Mouse (Mus musculus) liver, embryonic 16.5 days (tissue): ENCODE measurements around the gene C1qtnf12. TPM values are rescaled to one million over a fixed set of nuclear protein-coding genes. Genes with fewer than 3 reads are reported as not detected.

ENCODE experiments used
- ATAC-seq: fragments of 200-750 bp; cut with Nextera tagmentation; 2 replicates; pipeline ENCODE4 v1.8.0; 2017; ENCODE audit warnings: low read depth, mild to moderate bottlenecking, moderate number of reproducible peaks, moderate library complexity
- H3K27ac ChIP-seq: fragments of 300-500 bp; sonication (generic); 2 replicates; pipeline ENCODE4 v1.5.1; 2014; ENCODE audit warnings: mild to moderate bottlenecking, low read length
- H3K27me3 ChIP-seq: fragments of 300-500 bp; sonication (generic); 2 replicates; pipeline ENCODE4 v1.6.1; 2014; ENCODE audit warnings: low read depth, low read length, mixed read lengths; ENCODE audit not compliant: control insufficient read depth, insufficient read depth
- H3K36me3 ChIP-seq: fragments of 300-500 bp; sonication (generic); 2 replicates; pipeline ENCODE4 v1.6.1; 2014; ENCODE audit warnings: mild to moderate bottlenecking; ENCODE audit not compliant: control insufficient read depth, insufficient read depth
- H3K4me1 ChIP-seq: fragments of 300-500 bp; sonication (generic); 2 replicates; pipeline ENCODE4 v1.6.1; 2014; ENCODE audit warnings: low read depth, low read length, mixed read lengths; ENCODE audit not compliant: control insufficient read depth
- H3K4me2 ChIP-seq: fragments of 300-500 bp; sonication (generic); 2 replicates; pipeline ENCODE4 v1.6.1; 2014; ENCODE audit warnings: low read depth, low read length, mixed read lengths
- H3K4me3 ChIP-seq: fragments of 300-500 bp; sonication (generic); 2 replicates; pipeline ENCODE4 v1.5.1; 2014; ENCODE audit warnings: low read depth, mild to moderate bottlenecking, low read length
- H3K9ac ChIP-seq: fragments of 300-500 bp; sonication (generic); 2 replicates; pipeline ENCODE4 v1.6.1; 2014; ENCODE audit warnings: low read depth, low read length
- H3K9me3 ChIP-seq: fragments of 300-500 bp; sonication (generic); replicated peaks from 2 replicates; pipeline ENCODE4 v1.6.1; 2016; ENCODE audit warnings: low read length; ENCODE audit not compliant: control insufficient read depth
- WGBS: fragments of 180-500 bp; shearing (Covaris S2); extraction: QIAGEN DNeasy Blood & Tissue Kit; methylation state at CpG from one replicate; pipeline ENCODE4 v1.1.7; 2014; ENCODE audit not compliant: insufficient replicate concordance; 5-methylcytosine and 5-hydroxymethylcytosine counted together
- polyA plus RNA-seq: library from polyadenylated mRNA; unstranded; fragments of >200 nt; fragmentation: Nextera tagmentation; extraction: Ambion mirVana; gene quantifications from 2 replicates; pipeline ENCODE4 v1.2.1, GENCODE M21; 2015

C1qtnf12 gene
- polyA plus RNA-seq, 1 experiment from 2014 or later: 60.0 TPM

DNA sequence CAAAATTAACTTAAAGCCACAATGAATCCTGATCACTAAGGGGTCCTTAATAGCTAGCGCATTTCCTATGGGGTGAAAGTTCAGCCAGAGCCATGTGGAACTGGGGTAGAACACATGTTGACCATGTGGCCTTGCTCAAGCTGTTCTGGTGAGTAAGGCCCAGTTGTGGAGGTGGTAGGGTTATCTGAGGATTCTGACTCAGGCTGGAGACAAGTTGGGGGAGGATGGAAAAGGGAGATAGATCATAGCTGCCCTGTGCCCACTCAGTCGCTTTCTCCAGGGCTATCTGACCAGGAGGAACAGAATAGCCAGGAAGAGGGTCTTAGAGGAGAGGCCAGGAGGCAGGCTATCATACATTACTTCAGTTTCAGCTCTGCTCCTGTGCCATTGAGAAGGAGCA lies 52.3 kb downstream of the C1qtnf12 start:
- H3K4me1 ChIP-seq: no peaks in the 10 kb centered on the region
- H3K36me3 ChIP-seq: peaks cover 17% of the 10 kb centered on the region
- H3K9ac ChIP-seq: no peak overlapping the region
- no peaks in the 10 kb centered on the region for H3K9me3 ChIP-seq
- H3K27me3 ChIP-seq: no peaks in the 10 kb centered on the region
- no peak overlapping the region for H3K4me2 ChIP-seq
- H3K27ac ChIP-seq: no peak overlapping the region
- no peak overlapping the region for H3K4me3 ChIP-seq
- no peak for ATAC-seq
- 65% methylated on average over 2 of the region's 2 CpGs for WGBS

Other genes with a start within 250 kb of the C1qtnf12 start
- gene Tmem240, start 227.5 kb upstream of the C1qtnf12 start, polyA plus RNA-seq: 0.13 TPM in 1 of 2 replicates, not detected in the other
- gene Atad3a, start 201.2 kb upstream of the C1qtnf12 start, polyA plus RNA-seq: 43.7 and 49.5 TPM in 2 replicates
- gene Vwa1, start 187.6 kb upstream of the C1qtnf12 start, polyA plus RNA-seq: 0.28 and 0.34 TPM in 2 replicates
- gene Tmem88b, start 176.4 kb upstream of the C1qtnf12 start, polyA plus RNA-seq: 0.12 and 0.19 TPM in 2 replicates
- 0.08 TPM in 1 of 2 replicates, not detected in the other for gene Ankrd65, start 171.9 kb upstream of the C1qtnf12 start, polyA plus RNA-seq
- 115 and 133 TPM in 2 replicates for gene Mrpl20, start 159.4 kb upstream of the C1qtnf12 start, polyA plus RNA-seq
- 69.7 and 79.8 TPM in 2 replicates for gene Ccnl2, start 149.8 kb upstream of the C1qtnf12 start, polyA plus RNA-seq
- gene Aurkaip1, start 131.0 kb upstream of the C1qtnf12 start, polyA plus RNA-seq: 91.8 and 99.9 TPM in 2 replicates
- 8.2 and 10.2 TPM in 2 replicates for gene Mxra8, start 122.6 kb upstream of the C1qtnf12 start, polyA plus RNA-seq
- 1.9 TPM in 2 replicates for gene Dvl1, start 114.9 kb upstream of the C1qtnf12 start, polyA plus RNA-seq
- gene Tas1r3, start 99.0 kb upstream of the C1qtnf12 start, polyA plus RNA-seq: 0.11 and 0.14 TPM in 2 replicates
- 7.1 and 8.4 TPM in 2 replicates for gene Cptp, start 92.9 kb upstream of the C1qtnf12 start, polyA plus RNA-seq
- gene Ints11, start 92.8 kb upstream of the C1qtnf12 start, polyA plus RNA-seq: 31.8 and 33.1 TPM in 2 replicates
- gene Pusl1, start 70.5 kb upstream of the C1qtnf12 start, polyA plus RNA-seq: 12.9 and 13.4 TPM in 2 replicates
- 5.5 and 5.6 TPM in 2 replicates for gene Acap3, start 70.5 kb upstream of the C1qtnf12 start, polyA plus RNA-seq
- 41.1 and 42.2 TPM in 2 replicates for gene Ube2j2, start 18.5 kb upstream of the C1qtnf12 start, polyA plus RNA-seq
- gene B3galt6, start 30.3 kb downstream of the C1qtnf12 start, polyA plus RNA-seq: 3.3 and 3.6 TPM in 2 replicates
- gene Sdf4, start 30.6 kb downstream of the C1qtnf12 start, polyA plus RNA-seq: 73.2 and 78.7 TPM in 2 replicates
- gene Tnfrsf4, start 51.5 kb downstream of the C1qtnf12 start, polyA plus RNA-seq: 0.22 and 0.37 TPM in 2 replicates
- gene Tnfrsf18, start 63.8 kb downstream of the C1qtnf12 start, polyA plus RNA-seq: 0.58 and 0.68 TPM in 2 replicates
- 0.29 and 0.33 TPM in 2 replicates for gene Ttll10, start 97.1 kb downstream of the C1qtnf12 start, polyA plus RNA-seq
- 11.4 and 13.4 TPM in 2 replicates for gene 9430015G10Rik, start 147.7 kb downstream of the C1qtnf12 start, polyA plus RNA-seq
- gene Rnf223, start 168.2 kb downstream of the C1qtnf12 start, polyA plus RNA-seq: 0.06 and 0.09 TPM in 2 replicates
- 6.7 and 7.7 TPM in 2 replicates for gene Agrn, start 235.2 kb downstream of the C1qtnf12 start, polyA plus RNA-seq
- 6.1 and 6.9 TPM in 2 replicates for gene Isg15, start 238.5 kb downstream of the C1qtnf12 start, polyA plus RNA-seq
- 1.0 and 1.2 TPM in 2 replicates for gene AW011738, start 241.0 kb downstream of the C1qtnf12 start, polyA plus RNA-seq